Mouse (Mus musculus) E14TG2a.4 (cell line): ENCODE data around the gene Map3k13.

Experiments
- CTCF ChIP-seq: conservative IDR thresholded peaks from 2 replicates; pipeline ENCODE4 v1.5.1; 2014; ENCODE audit warnings: low read length
- NANOG ChIP-seq: IDR thresholded peaks from 2 replicates; pipeline ENCODE4 v1.6.1; 2014; ENCODE audit warnings: borderline replicate concordance, low read length, mixed read lengths

GRCm38 (mm10) chr16:21853446-21853941 is 59.3 kb downstream of the Map3k13 start:
- TF ChIP-seq CTCF (no peak), NANOG (no peak)
